ENCODE assay signal across 10 mouse cellular contexts in genomic region chr12:78228139-78228538, GRCm38 (mm10). TPM values are rescaled to one million over a fixed set of nuclear protein-coding genes. Genes with fewer than 3 reads are reported as not detected.
DNase-seq lines count a peak whose midpoint lies in the region; ATAC-seq and TF ChIP-seq lines count a peak whose summit lies in the region.
"Had no signal": no experiment of that assay in that cellular context is flagged by ENCODE, and none has a peak within 500 bp of the region (broad histone marks: within the 10 kb centered on the region; RNA-seq: fewer than 3 reads in every experiment).

No protein-coding gene starts in this region.

- no peak for DNase-seq in heart, embryonic 10.5 days (ENCODE audit: low spot score)
- DNase-seq in heart, adult 18-20 months = no peak
- no peak for DNase-seq in CH12.LX (ENCODE audit: extremely low read depth)
- DNase-seq in hindbrain, embryonic 11.5 days (ENCODE audit: low spot score) = peak; percentile 3
- DNase-seq in midbrain, embryonic 10.5 days (ENCODE audit: low spot score) = no peak
- no peak for DNase-seq in embryo, embryonic 10 days (ENCODE audit: low spot score)
- DNase-seq in cerebellum, adult 9-10 months = no peak

- no peak overlapping the region for H3K27ac ChIP-seq in heart, embryonic 10.5 days
- H3K27ac ChIP-seq in CH12.LX (ENCODE audit: insufficient read depth, low read depth) = no peak overlapping the region
- H3K27ac ChIP-seq in hindbrain, embryonic 11.5 days (ENCODE audit: low read depth, low read length) = no peak overlapping the region
- no peak overlapping the region for H3K27ac ChIP-seq in midbrain, embryonic 10.5 days (replicated peaks)

- no peak for TF ChIP-seq RAD21 in CH12.LX (IDR thresholded peaks at IDR 0.05; ENCODE audit: low read depth, low read length)

- no peak for TF ChIP-seq CTCF in CH12.LX (conservative IDR thresholded peaks at IDR 0.05 in 1 of 2, IDR thresholded peaks at IDR 0.05 in 1 of 2; ENCODE audit: low read depth in 2 of 2, low read length in 2 of 2)

- no peak for TF ChIP-seq EP300 in CH12.LX (IDR thresholded peaks at IDR 0.05; ENCODE audit: low read length)

- peaks cover 13% of the 10 kb centered on the region for H3K79me2 ChIP-seq in CH12.LX (replicated peaks; ENCODE audit: control insufficient read depth, extremely low read depth, insufficient read depth, poor library complexity, severe bottlenecking)

- dilution Hi-C loops in CH12.LX (cut with MboI; ENCODE audit: extremely low pct_ligation_motif_present, extremely low pct_unique_long_range_greater_than_20kb, low sequenced_read_pairs) = no loop called here

- H3K27me3 ChIP-seq in heart, embryonic 10.5 days (ENCODE audit: insufficient read depth, poor library complexity, severe bottlenecking) = no peaks in the 10 kb centered on the region
- no peaks in the 10 kb centered on the region for H3K27me3 ChIP-seq in CH12.LX (replicated peaks)
- no peaks in the 10 kb centered on the region for H3K27me3 ChIP-seq in hindbrain, embryonic 11.5 days (ENCODE audit: control insufficient read depth, insufficient read depth, low read length)
- H3K27me3 ChIP-seq in midbrain, embryonic 10.5 days (ENCODE audit: low read depth, poor library complexity, severe bottlenecking) = no peaks in the 10 kb centered on the region

- no peak for ATAC-seq in hindbrain, embryonic 11.5 days (ENCODE audit: low FRiP score)
- ATAC-seq in frontal cortex, adult (ENCODE audit: low TSS enrichment) = no peak
- ATAC-seq: CD4-positive, CD25-positive, alpha-beta regulatory T cell, adult 4 months had no signal

- no peak for TF ChIP-seq POLR2A in CH12.LX (IDR thresholded peaks at IDR 0.05; ENCODE audit: low read depth, low read length)

- H3K9me3 ChIP-seq in heart, embryonic 10.5 days = no peaks in the 10 kb centered on the region
- H3K9me3 ChIP-seq in CH12.LX (replicated peaks; ENCODE audit: low read length) = no peaks in the 10 kb centered on the region
- H3K9me3 ChIP-seq in hindbrain, embryonic 11.5 days (ENCODE audit: control insufficient read depth, low read length) = no peaks in the 10 kb centered on the region
- H3K9me3 ChIP-seq in midbrain, embryonic 10.5 days (replicated peaks) = no peaks in the 10 kb centered on the region

- peak overlapping the region; percentile 95 for H3K4me2 ChIP-seq in CH12.LX (ENCODE audit: insufficient read depth, low read depth, poor library complexity, severe bottlenecking)
- H3K4me2 ChIP-seq in hindbrain, embryonic 11.5 days (replicated peaks; ENCODE audit: low read depth, low read length) = peak overlapping the region; percentile 66

- H3K9ac ChIP-seq in CH12.LX (ENCODE audit: insufficient read depth, low read depth) = no peak overlapping the region; the same call in 1 of the 2 replicates
- no peak overlapping the region for H3K9ac ChIP-seq in hindbrain, embryonic 11.5 days (ENCODE audit: low read depth, low read length)

- peaks cover 13% of the 10 kb centered on the region for H3K4me1 ChIP-seq in heart, embryonic 10.5 days
- H3K4me1 ChIP-seq in CH12.LX (ENCODE audit: control insufficient read depth in 1 of 2, insufficient read depth in 2 of 2) = peaks cover 2 to 13% of the 10 kb centered on the region in 2 experiments; a peak in 3 of 4 replicates
- H3K4me1 ChIP-seq in hindbrain, embryonic 11.5 days (replicated peaks; ENCODE audit: control insufficient read depth, insufficient read depth, low read length) = no peaks in the 10 kb centered on the region
- H3K4me1 ChIP-seq in midbrain, embryonic 10.5 days = peaks cover 23% of the 10 kb centered on the region

- in situ Hi-C loops in CH12.LX (cut with MboI; ENCODE audit: low pct_ligation_motif_present, low pct_unique_long_range_greater_than_20kb, low sequenced_read_pairs) = no loop called here

- peak overlapping the region; percentile 88 for H3K4me3 ChIP-seq in heart, embryonic 10.5 days
- peak overlapping the region in 1 of 3 experiments; percentile 67 for H3K4me3 ChIP-seq in CH12.LX (replicated peaks in 1 of 3; ENCODE audit: low read depth in 2 of 3, low read length in 2 of 3, poor library complexity in 1 of 3)
- peak overlapping the region; percentile 93 for H3K4me3 ChIP-seq in hindbrain, embryonic 11.5 days (ENCODE audit: low read depth, low read length)
- peak overlapping the region; percentile 90 for H3K4me3 ChIP-seq in midbrain, embryonic 10.5 days

- WGBS in heart, embryonic 10.5 days = 44% methylated on average over 4 of the region's 4 CpGs
- WGBS in hindbrain, embryonic 11.5 days = 36% methylated on average over 4 of the region's 4 CpGs
- WGBS in midbrain, embryonic 10.5 days = 44% methylated on average over 4 of the region's 4 CpGs

- no peaks in the 10 kb centered on the region for H3K36me3 ChIP-seq in heart, embryonic 10.5 days
- H3K36me3 ChIP-seq in CH12.LX (replicated peaks in 1 of 2; ENCODE audit: control insufficient read depth in 1 of 2, insufficient read depth in 1 of 2, low read length in 1 of 2) = no peaks in the 10 kb centered on the region
- H3K36me3 ChIP-seq in hindbrain, embryonic 11.5 days (ENCODE audit: control insufficient read depth, insufficient read depth, low read length) = no peaks in the 10 kb centered on the region
- H3K36me3 ChIP-seq in midbrain, embryonic 10.5 days = no peaks in the 10 kb centered on the region

TF ChIP-seq in CH12.LX, 34 proteins besides CTCF, POLR2A, EP300 and RAD21:
- no peak for TF ChIP-seq E2F4 (IDR thresholded peaks at IDR 0.05; ENCODE audit: insufficient replicate concordance, low read depth, low read length)
- TF ChIP-seq CHD1 (IDR thresholded peaks at IDR 0.05; ENCODE audit: low read depth, low read length) = no peak
- no peak for TF ChIP-seq RCOR1 (conservative IDR thresholded peaks at IDR 0.05; ENCODE audit: low read depth, low read length)
- no peak for TF ChIP-seq MAFK (IDR thresholded peaks at IDR 0.05; ENCODE audit: insufficient replicate concordance, low read length)
- TF ChIP-seq MAX (IDR thresholded peaks at IDR 0.05; ENCODE audit: low read length) = no peak
- no peak for TF ChIP-seq ZMIZ1 (IDR thresholded peaks at IDR 0.05; ENCODE audit: low read depth, low read length)
- no peak for TF ChIP-seq POLR2AphosphoS2 (IDR thresholded peaks at IDR 0.05; ENCODE audit: low read depth, low read length)
- no peak for TF ChIP-seq JUN (IDR thresholded peaks at IDR 0.05; ENCODE audit: insufficient read depth, low read depth, low read length)
- no peak for TF ChIP-seq IRF4 (IDR thresholded peaks at IDR 0.05; ENCODE audit: low read depth, low read length)
- no peak for TF ChIP-seq TCF12 (IDR thresholded peaks at IDR 0.05; ENCODE audit: low read depth, low read length)
- TF ChIP-seq SMC3 (IDR thresholded peaks at IDR 0.05; ENCODE audit: low read depth, low read length) = no peak
- TF ChIP-seq GABPA (IDR thresholded peaks at IDR 0.05; ENCODE audit: insufficient replicate concordance, low read depth, low read length) = no peak
TF ChIP-seq in CH12.LX: peak in this region for 0.

RNA-seq across cellular contexts. Expression of gene Gphn, which starts 2.0 kb away (rescaled TPM):
- 9.9 and 11.1 TPM in 2 replicates for polyA plus RNA-seq in heart, embryonic 10.5 days (2016; fragmentation: Nextera tagmentation; extraction: Ambion mirVana)
- total RNA-seq in heart, adult 18-20 months (2021) = 10 to 100 TPM; 22.1 to 23.3 TPM
- total RNA-seq in CH12.LX (2012; rRNA removed) (18.5 and 22.4 TPM in 2 replicates), CH12.LX (2014; rRNA removed) (16.8 and 18.2 TPM in 2 replicates)
- 13.9 and 16.3 TPM in 2 replicates for polyA plus RNA-seq in CH12.LX (2012; ENCODE audit: insufficient read length, low read depth)
- 18.2 and 22.5 TPM in 2 replicates for polyA plus RNA-seq in hindbrain, embryonic 11.5 days (2014; fragmentation: Nextera tagmentation; extraction: Ambion mirVana)
- 14.3 and 19.1 TPM in 2 replicates for polyA plus RNA-seq in midbrain, embryonic 10.5 days (2016; fragmentation: Nextera tagmentation; extraction: Ambion mirVana)

RNA-seq across cellular contexts. Expression of gene Gm6657, which starts 34.1 kb away (rescaled TPM):
- polyA plus RNA-seq in heart, embryonic 10.5 days (2016; fragmentation: Nextera tagmentation; extraction: Ambion mirVana) = not detected in 2 replicates
- total RNA-seq in heart, adult 18-20 months (2021) = not detected
- total RNA-seq in CH12.LX (2012; rRNA removed) (not detected in 2 replicates), CH12.LX (2014; rRNA removed) (not detected in 2 replicates)
- polyA plus RNA-seq in CH12.LX (2012; ENCODE audit: insufficient read length, low read depth) = not detected in 2 replicates
- polyA plus RNA-seq in hindbrain, embryonic 11.5 days (2014; fragmentation: Nextera tagmentation; extraction: Ambion mirVana) = not detected in 2 replicates
- polyA plus RNA-seq in midbrain, embryonic 10.5 days (2016; fragmentation: Nextera tagmentation; extraction: Ambion mirVana) = not detected in 2 replicates
- total RNA-seq: gastrocnemius, adult 8-10 months had no signal
- polyA plus RNA-seq: CD4-positive, CD25-positive, alpha-beta regulatory T cell, adult 4 months had no signal
